Mouse (Mus musculus) stomach, postnatal 0 days (tissue): ENCODE measurements around the gene Olfr1238. TPM values are rescaled to one million over a fixed set of nuclear protein-coding genes. Genes with fewer than 3 reads are reported as not detected.

Experiments used
- ATAC-seq: fragments of 200-750 bp; cut with Nextera tagmentation; 2 replicates; pipeline ENCODE4 v1.8.0; 2017; ENCODE audit not compliant: low FRiP score, low TSS enrichment
- DNase-seq: peaks from one replicate; pipeline ENCODE4 v3.0.0-alpha.2; 2016; ENCODE audit warnings: low spot score
- H3K27ac ChIP-seq: fragments of 300-500 bp; sonication (generic); replicated peaks from 2 replicates; pipeline ENCODE4 v1.5.1; 2014; ENCODE audit warnings: mild to moderate bottlenecking, control low read depth
- H3K27me3 ChIP-seq: fragments of 300-500 bp; sonication (generic); 2 replicates; pipeline ENCODE4 v1.6.1; 2014; ENCODE audit warnings: low read length; ENCODE audit not compliant: control insufficient read depth, insufficient read depth
- H3K36me3 ChIP-seq: fragments of 300-500 bp; sonication (generic); 2 replicates; pipeline ENCODE4 v1.6.1; 2014; ENCODE audit warnings: low read length, mixed read lengths; ENCODE audit not compliant: control insufficient read depth, insufficient read depth
- H3K4me1 ChIP-seq: fragments of 300-500 bp; sonication (generic); replicated peaks from 2 replicates; pipeline ENCODE4 v1.6.1; 2014; ENCODE audit warnings: antibody characterized with exemption; ENCODE audit not compliant: control insufficient read depth, insufficient read depth
- H3K4me2 ChIP-seq: fragments of 300-500 bp; sonication (generic); replicated peaks from 2 replicates; pipeline ENCODE4 v1.6.1; 2014; ENCODE audit warnings: low read depth, mild to moderate bottlenecking, control low read depth, moderate library complexity
- H3K4me3 ChIP-seq: fragments of 300-500 bp; sonication (generic); 2 replicates; pipeline ENCODE4 v1.5.1; 2014; ENCODE audit warnings: low read depth, low read length, control low read depth
- H3K9ac ChIP-seq: fragments of 300-500 bp; sonication (generic); 2 replicates; pipeline ENCODE4 v1.6.1; 2014; ENCODE audit warnings: mild to moderate bottlenecking, low read length, control low read depth, mixed read lengths
- H3K9me3 ChIP-seq: fragments of 300-500 bp; sonication (generic); 2 replicates; pipeline ENCODE4 v1.6.1; 2016; ENCODE audit warnings: low read length; ENCODE audit not compliant: control insufficient read depth
- CTCF ChIP-seq: IDR thresholded peaks from 2 replicates; pipeline ENCODE4 v1.5.1; 2016; ENCODE audit warnings: antibody characterized with exemption, low read depth, mild to moderate bottlenecking, moderate library complexity
- EP300 ChIP-seq: optimal IDR thresholded peaks from 2 replicates; pipeline ENCODE3; 2016; ENCODE audit warnings: antibody characterized with exemption
- whole genome bisulfite sequencing: fragments of 180-500 bp; shearing (Covaris S2); extraction: QIAGEN DNeasy Blood & Tissue Kit; methylation state at CpG from one replicate; pipeline ENCODE4 v1.1.7; 2014; 5-methylcytosine and 5-hydroxymethylcytosine counted together
- polyA plus RNA-seq: library from polyadenylated mRNA; unstranded; fragments of >200 nt; fragmentation: Nextera tagmentation; extraction: Ambion mirVana; gene quantifications from 2 replicates; pipeline ENCODE4 v1.2.1, GENCODE M21; 2015

The Olfr1238 gene
- not detected in 2 replicates for polyA plus RNA-seq

DNA sequence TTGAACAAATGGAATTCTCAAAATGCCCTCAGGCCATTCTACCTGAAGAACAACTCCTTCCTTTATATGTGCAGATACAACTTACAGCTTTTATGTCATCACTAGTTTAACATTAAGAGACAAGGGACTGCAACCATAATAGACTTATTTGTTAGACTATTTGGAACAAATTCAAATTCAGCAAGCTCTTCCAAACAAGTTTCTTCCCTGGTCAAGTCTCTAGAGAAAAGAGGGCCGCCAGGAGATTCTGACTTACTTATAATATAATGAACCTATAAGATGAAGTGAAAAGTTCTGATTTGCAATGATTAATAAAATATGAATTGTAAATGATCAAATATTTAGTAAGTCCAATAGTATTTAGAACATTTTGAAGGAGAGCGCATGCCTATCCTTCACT, at the start of gene Olfr1238:
Olfr1238 (minus strand) TSS at position 101 of the 400 bp plus-strand sequence.
- TF ChIP-seq EP300: no peak
- TF ChIP-seq CTCF: no peak
- Histone ChIP-seq H3K4me3 (no peak within 1 kb of the TSS), H3K4me1 (no peaks in the 10 kb centered on the region), H3K27me3 (no peaks in the 10 kb centered on the region), H3K4me2 (no peak within 1 kb of the TSS), H3K9ac (no peak within 1 kb of the TSS), H3K27ac (no peak within 1 kb of the TSS), H3K9me3 (no peaks in the 10 kb centered on the region), H3K36me3 (no peaks in the 10 kb centered on the region)
- no peak for DNase-seq
- ATAC-seq: no peak
- 92% methylated on average over 2 of the region's 2 CpGs for WGBS

DNA sequence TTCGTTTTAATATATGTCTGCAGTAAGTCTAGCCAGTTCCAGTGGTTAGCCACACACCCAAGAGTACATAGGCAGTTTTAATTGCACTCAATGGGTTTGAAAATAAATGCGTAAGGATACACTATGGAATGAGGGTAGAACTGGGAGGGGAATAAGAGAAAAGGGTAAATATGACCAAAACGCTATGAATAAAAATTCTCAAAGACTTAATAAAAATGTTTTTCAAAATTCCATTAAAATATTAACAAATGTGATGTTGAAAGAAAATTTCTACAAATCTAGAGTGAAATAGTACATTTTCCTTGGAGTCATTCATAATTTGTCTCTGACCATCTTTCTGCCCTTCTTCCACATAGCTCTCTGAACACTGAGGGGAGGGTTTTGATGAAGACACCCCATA, 33.4 kb upstream of the Olfr1238 start, which contains the start of gene Olfr1240:
Olfr1240 (minus strand) TSS at position 101 of the 400 bp plus-strand sequence.
- TF ChIP-seq CTCF (no peak), EP300 (no peak)
- H3K9ac ChIP-seq: no peak within 1 kb of the TSS
- ATAC-seq: no peak

DNA sequence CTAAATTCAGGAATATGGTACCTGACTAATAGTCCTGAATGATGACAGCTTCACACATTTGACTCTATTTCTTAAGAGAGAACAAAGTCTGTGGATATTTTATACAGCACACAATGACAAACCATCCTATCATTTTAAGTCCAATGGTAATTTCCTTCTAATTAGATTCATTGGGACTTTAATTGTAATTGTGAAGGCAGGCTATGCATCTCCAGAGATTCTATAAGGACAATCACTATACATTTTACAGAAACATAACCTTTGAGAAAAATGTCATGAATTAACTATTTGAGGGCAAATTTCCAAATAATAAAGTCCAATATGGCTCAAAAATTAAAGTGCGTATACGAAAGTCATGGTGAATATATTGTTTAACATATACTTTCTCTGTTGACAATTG, 10.8 kb upstream of the Olfr1238 start, which contains the start of gene Olfr1239:
Olfr1239 (minus strand) TSS at position 101 of the 400 bp plus-strand sequence.
- WGBS: 84% methylated on average over 2 of the region's 2 CpGs
- no peak within 1 kb of the TSS for H3K27ac ChIP-seq
- no peak within 1 kb of the TSS for H3K4me2 ChIP-seq
- no peaks in the 10 kb centered on the region for H3K27me3 ChIP-seq
- ATAC-seq (no peak), DNase-seq (no peak)
- H3K36me3 ChIP-seq: no peaks in the 10 kb centered on the region
- no peak for TF ChIP-seq CTCF
- TF ChIP-seq EP300: no peak
- no peak within 1 kb of the TSS for H3K9ac ChIP-seq
- H3K9me3 ChIP-seq: no peaks in the 10 kb centered on the region
- H3K4me3 ChIP-seq: no peak within 1 kb of the TSS
- H3K4me1 ChIP-seq: no peaks in the 10 kb centered on the region

More for the DNA sequence above, 33.4 kb upstream of the Olfr1238 start, which contains the start of gene Olfr1240:
- 82% methylated on average over 3 of the region's 3 CpGs for WGBS
- Histone ChIP-seq H3K4me2 (no peak within 1 kb of the TSS), H3K27me3 (no peaks in the 10 kb centered on the region), H3K27ac (no peak within 1 kb of the TSS), H3K4me3 (no peak within 1 kb of the TSS), H3K36me3 (no peaks in the 10 kb centered on the region), H3K4me1 (no peaks in the 10 kb centered on the region), H3K9me3 (no peaks in the 10 kb centered on the region)
- DNase-seq: no peak

DNA sequence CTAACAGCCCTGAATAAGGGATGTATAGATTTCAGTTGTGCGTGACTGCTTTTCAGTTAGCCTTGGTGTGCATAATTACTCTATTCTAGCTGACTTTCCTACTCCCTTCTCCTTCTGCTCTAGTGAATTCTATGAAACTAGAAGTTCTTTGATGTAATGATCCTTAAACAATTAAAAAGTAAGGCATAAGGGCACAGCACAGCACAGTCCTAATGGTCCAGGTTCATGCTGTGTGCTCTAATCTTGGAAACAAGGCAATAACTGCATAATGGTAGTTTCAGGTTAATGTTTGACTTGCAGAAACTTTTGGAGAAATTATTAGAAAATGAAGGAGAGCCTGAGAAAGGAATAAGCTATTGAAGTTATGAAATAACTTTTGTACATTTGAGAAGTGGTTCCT, 5.1 kb upstream of the Olfr1238 start:
- no peaks in the 10 kb centered on the region for H3K9me3 ChIP-seq
- no peak overlapping the region for H3K4me3 ChIP-seq
- no peak for DNase-seq
- no peak overlapping the region for H3K27ac ChIP-seq
- H3K27me3 ChIP-seq: no peaks in the 10 kb centered on the region
- no peak for ATAC-seq
- WGBS: 97% methylated on average over 1 of the region's 1 CpGs
- H3K36me3 ChIP-seq: no peaks in the 10 kb centered on the region
- H3K4me2 ChIP-seq: no peak overlapping the region
- no peak overlapping the region for H3K9ac ChIP-seq
- H3K4me1 ChIP-seq: no peaks in the 10 kb centered on the region
- TF ChIP-seq EP300: no peak
- TF ChIP-seq CTCF: no peak

DNA sequence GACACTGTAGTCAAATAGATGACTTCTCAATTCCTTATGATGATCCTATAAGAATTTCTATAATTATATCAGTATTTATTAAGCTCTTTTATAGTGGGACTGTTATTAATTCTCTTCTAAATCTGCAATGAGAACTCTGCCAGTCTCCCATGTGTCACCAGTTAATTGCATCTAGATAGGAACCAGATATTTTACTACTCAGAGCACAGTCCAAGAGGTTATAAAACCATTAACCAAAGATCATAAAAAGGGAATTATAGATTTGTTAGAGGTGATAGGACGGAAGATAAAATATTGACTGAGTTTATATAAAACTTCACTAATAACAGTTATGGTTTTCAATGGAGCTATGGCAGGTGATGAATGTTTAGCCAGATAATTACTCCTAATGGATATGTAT, 8.6 kb downstream of the Olfr1238 start:
- TF ChIP-seq EP300 (no peak), CTCF (no peak)
- Histone ChIP-seq H3K36me3 (no peaks in the 10 kb centered on the region), H3K9me3 (no peaks in the 10 kb centered on the region), H3K4me2 (no peak overlapping the region), H3K4me1 (no peaks in the 10 kb centered on the region), H3K4me3 (no peak overlapping the region), H3K9ac (no peak overlapping the region), H3K27me3 (no peaks in the 10 kb centered on the region), H3K27ac (no peak overlapping the region)
- WGBS: 80% methylated on average over 1 of the region's 1 CpGs
- ATAC-seq (no peak), DNase-seq (no peak)

DNA sequence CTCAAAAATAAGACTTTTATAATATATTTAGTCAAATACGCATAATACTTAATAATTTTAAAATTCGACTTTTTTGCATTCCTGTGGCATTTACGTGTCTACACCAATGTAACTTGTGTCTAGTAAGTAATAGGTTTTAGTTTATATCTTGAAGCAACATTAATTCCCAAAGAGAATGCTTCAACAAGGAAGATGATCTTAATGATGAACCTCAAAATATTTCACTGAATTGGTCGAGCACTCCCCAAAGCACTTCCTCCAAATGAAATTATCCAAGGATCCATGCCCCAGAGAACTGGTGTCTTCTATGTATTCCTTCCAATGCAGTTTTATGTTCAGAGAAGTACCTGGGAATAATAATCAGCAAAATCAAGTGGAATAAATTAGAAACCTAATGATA, 44.7 kb downstream of the Olfr1238 start, which contains the start of gene Olfr1234:
Olfr1234 (minus strand) TSS at position 101 of the 400 bp plus-strand sequence.
- DNase-seq (no peak), ATAC-seq (no peak)
- Histone ChIP-seq H3K36me3 (no peaks in the 10 kb centered on the region), H3K27me3 (no peaks in the 10 kb centered on the region), H3K4me1 (no peaks in the 10 kb centered on the region), H3K9ac (no peak within 1 kb of the TSS), H3K9me3 (no peaks in the 10 kb centered on the region), H3K27ac (no peak within 1 kb of the TSS), H3K4me2 (no peak within 1 kb of the TSS), H3K4me3 (no peak within 1 kb of the TSS)
- TF ChIP-seq CTCF (no peak), EP300 (no peak)
- WGBS: 82% methylated on average over 4 of the region's 4 CpGs

Other genes starting within 250 kb of the Olfr1238 start
- gene Olfr1224-ps1, start 245.6 kb downstream of the Olfr1238 start, polyA plus RNA-seq: not detected in 2 replicates
- gene Olfr1225, start 235.0 kb downstream of the Olfr1238 start, polyA plus RNA-seq: not detected in 2 replicates
- gene Olfr1226, start 209.6 kb downstream of the Olfr1238 start, polyA plus RNA-seq: 0.01 TPM in 1 of 2 replicates, not detected in the other
- not detected in 2 replicates for gene Olfr1228, start 155.6 kb downstream of the Olfr1238 start, polyA plus RNA-seq
- not detected in 2 replicates for gene Olfr1229, start 121.7 kb downstream of the Olfr1238 start, polyA plus RNA-seq
- not detected in 2 replicates for gene Olfr1230, start 112.4 kb downstream of the Olfr1238 start, polyA plus RNA-seq
- gene Olfr1231, start 102.6 kb downstream of the Olfr1238 start, polyA plus RNA-seq: 0.02 TPM in 1 of 2 replicates, not detected in the other
- not detected in 2 replicates for gene Olfr1232, start 80.0 kb downstream of the Olfr1238 start, polyA plus RNA-seq
- 0.02 TPM in 1 of 2 replicates, not detected in the other for gene Olfr1233, start 67.3 kb downstream of the Olfr1238 start, polyA plus RNA-seq
- not detected in 2 replicates for gene Olfr1234, start 44.8 kb downstream of the Olfr1238 start, polyA plus RNA-seq
- gene Olfr1239, start 10.7 kb upstream of the Olfr1238 start, polyA plus RNA-seq: not detected in 2 replicates
- gene Olfr1240, start 33.3 kb upstream of the Olfr1238 start, polyA plus RNA-seq: not detected in 2 replicates
- not detected in 2 replicates for gene Olfr1241, start 77.5 kb upstream of the Olfr1238 start, polyA plus RNA-seq
- gene Olfr1242, start 88.7 kb upstream of the Olfr1238 start, polyA plus RNA-seq: not detected in 2 replicates
- not detected in 2 replicates for gene Olfr1243, start 121.8 kb upstream of the Olfr1238 start, polyA plus RNA-seq
- gene Olfr1245, start 168.8 kb upstream of the Olfr1238 start, polyA plus RNA-seq: not detected in 2 replicates
- gene Olfr1246, start 183.5 kb upstream of the Olfr1238 start, polyA plus RNA-seq: not detected in 2 replicates
- gene Olfr1247, start 204.5 kb upstream of the Olfr1238 start, polyA plus RNA-seq: 0.01 TPM in 1 of 2 replicates, not detected in the other
- gene Olfr1248, start 208.6 kb upstream of the Olfr1238 start, polyA plus RNA-seq: not detected in 2 replicates
- not detected in 2 replicates for gene Olfr1249, start 225.3 kb upstream of the Olfr1238 start, polyA plus RNA-seq